Mouse (Mus musculus) forebrain, embryonic 14.5 days (tissue): ENCODE measurements around the gene Car15. TPM values are rescaled to one million over a fixed set of nuclear protein-coding genes. Genes with fewer than 3 reads are reported as not detected.
A peak's percentile ranks its signal among the peaks of the same experiment; 100 is the strongest.

Source experiments
- ATAC-seq: fragments of 200-750 bp; cut with Nextera tagmentation; 2 replicates; pipeline ENCODE4 v1.8.0; 2017; ENCODE audit warnings: mild to moderate bottlenecking, moderate library complexity
- DNase-seq: peaks from one replicate; pipeline ENCODE4 v3.0.0-alpha.2; 2015; ENCODE audit warnings: low spot score
- H3K27ac ChIP-seq: fragments of 300-500 bp; sonication (generic); 2 replicates; pipeline ENCODE4 v1.5.1; 2014; ENCODE audit warnings: low read depth, mild to moderate bottlenecking, control low read depth, low read length, moderate library complexity
- H3K27me3 ChIP-seq: fragments of 300-500 bp; sonication (generic); replicated peaks from 2 replicates; pipeline ENCODE4 v1.6.1; 2014; ENCODE audit warnings: low read length, control low read depth, mixed read lengths; ENCODE audit not compliant: control insufficient read depth, insufficient read depth
- H3K36me3 ChIP-seq: fragments of 300-500 bp; sonication (generic); 2 replicates; pipeline ENCODE4 v1.6.1; 2014; ENCODE audit warnings: low read length, control low read depth; ENCODE audit not compliant: control insufficient read depth, insufficient read depth
- H3K4me1 ChIP-seq: fragments of 300-500 bp; sonication (generic); 2 replicates; pipeline ENCODE4 v1.6.1; 2014; ENCODE audit warnings: antibody characterized with exemption, low read length, control low read depth; ENCODE audit not compliant: control insufficient read depth, insufficient read depth
- H3K4me2 ChIP-seq: fragments of 300-500 bp; sonication (generic); 2 replicates; pipeline ENCODE4 v1.6.1; 2014; ENCODE audit warnings: mild to moderate bottlenecking, control low read depth, low read length
- H3K4me3 ChIP-seq: fragments of 300-500 bp; sonication (generic); 2 replicates; pipeline ENCODE4 v1.5.1; 2014; ENCODE audit warnings: low read depth, low read length, control low read depth
- H3K9ac ChIP-seq: fragments of 300-500 bp; sonication (generic); 2 replicates; pipeline ENCODE4 v1.6.1; 2014; ENCODE audit warnings: mild to moderate bottlenecking, low read length, control low read depth, moderate library complexity
- H3K9me3 ChIP-seq: fragments of 300-500 bp; sonication (generic); replicated peaks from 2 replicates; pipeline ENCODE4 v1.6.1; 2016; ENCODE audit warnings: low read length, control low read depth, mixed read lengths; ENCODE audit not compliant: control insufficient read depth
- WGBS: fragments of 180-500 bp; shearing (Covaris S2); extraction: QIAGEN DNeasy Blood & Tissue Kit; methylation state at CpG from one replicate; pipeline ENCODE4 v1.1.7; 2014; 5-methylcytosine and 5-hydroxymethylcytosine counted together
- polyA plus RNA-seq: library from polyadenylated mRNA; unstranded; fragments of >200 nt; fragmentation: Nextera tagmentation; extraction: Ambion mirVana; gene quantifications from 2 replicates; pipeline ENCODE4 v1.2.1, GENCODE M21; 2014

Gene Car15
- polyA plus RNA-seq, 1 experiment from 2014 or later = 5.0 TPM

DNA sequence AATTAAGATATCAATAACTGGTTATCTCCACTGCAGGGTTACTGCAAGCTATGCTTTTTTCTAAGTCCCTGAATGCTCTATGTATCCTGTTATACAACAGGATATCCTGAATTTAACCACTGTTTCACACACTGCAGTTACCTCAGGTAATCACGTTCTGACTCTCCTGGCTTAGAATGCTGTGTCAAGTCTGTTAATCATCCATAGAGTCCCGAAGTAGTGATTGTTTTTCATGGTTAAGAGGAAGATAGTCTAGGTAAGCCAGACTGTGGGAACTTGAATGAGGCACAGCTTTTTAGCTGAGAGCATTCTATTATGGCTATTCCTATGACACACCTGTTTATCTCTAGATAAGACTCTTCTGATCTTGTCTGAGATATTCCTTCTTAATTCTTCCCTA lies 27.1 kb upstream of the Car15 start:
- Histone ChIP-seq H3K4me2 (no peak overlapping the region), H3K27ac (no peak overlapping the region), H3K9ac (no peak overlapping the region), H3K4me3 (no peak overlapping the region), H3K36me3 (peaks cover 29% of the 10 kb centered on the region), H3K4me1 (no peaks in the 10 kb centered on the region), H3K27me3 (no peaks in the 10 kb centered on the region), H3K9me3 (no peaks in the 10 kb centered on the region)
- ATAC-seq = no peak
- WGBS = 89% methylated on average over 2 of the region's 2 CpGs
- no peak for DNase-seq

DNA sequence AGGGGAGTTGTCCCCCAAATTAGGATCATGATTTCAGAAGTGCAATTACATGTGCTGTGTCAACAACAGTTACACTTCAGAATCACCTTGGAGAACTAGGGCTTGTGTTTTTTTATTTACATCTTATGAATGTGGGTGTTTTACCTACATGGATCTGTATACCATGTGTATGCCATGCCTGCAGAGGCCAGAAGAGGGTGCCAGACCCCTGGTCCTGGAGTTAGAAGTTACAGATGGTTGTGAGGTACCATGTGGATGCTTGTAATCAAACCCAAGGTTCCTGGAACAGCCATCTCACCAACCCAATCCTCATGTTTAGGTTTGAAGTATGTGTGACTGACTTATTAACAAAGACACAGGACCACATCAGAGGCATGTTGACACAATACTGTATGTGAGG lies 20.4 kb upstream of the Car15 start:
- Histone ChIP-seq H3K4me3 (no peak overlapping the region), H3K36me3 (peaks cover 65% of the 10 kb centered on the region), H3K27me3 (no peaks in the 10 kb centered on the region), H3K4me1 (no peaks in the 10 kb centered on the region), H3K9ac (no peak overlapping the region), H3K9me3 (no peaks in the 10 kb centered on the region), H3K4me2 (no peak overlapping the region), H3K27ac (no peak overlapping the region)
- DNase-seq (peak; percentile 20), ATAC-seq (no peak)

DNA sequence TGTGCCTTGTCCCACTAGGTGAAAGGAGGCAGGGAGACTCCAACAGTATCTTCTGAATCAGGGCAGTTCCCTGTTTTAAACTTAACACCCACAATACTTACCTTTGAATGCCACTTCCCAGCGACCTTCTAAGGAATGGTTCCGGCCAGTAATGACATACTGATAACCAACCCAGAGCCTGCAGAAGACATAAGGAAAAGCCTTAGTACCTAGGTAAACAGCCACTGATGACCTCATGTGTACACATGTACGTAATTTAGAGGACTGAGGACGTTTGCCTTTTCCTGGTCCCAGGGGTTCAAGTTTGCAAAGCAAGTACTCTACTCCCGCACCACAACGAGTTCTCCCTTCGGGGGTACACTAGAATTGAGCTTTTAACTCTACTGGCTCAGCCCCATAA lies 19.0 kb upstream of the Car15 start:
- DNase-seq (no peak), ATAC-seq (no peak)
- Histone ChIP-seq H3K9me3 (no peaks in the 10 kb centered on the region), H3K9ac (no peak overlapping the region), H3K27me3 (no peaks in the 10 kb centered on the region), H3K4me1 (no peaks in the 10 kb centered on the region), H3K36me3 (peaks cover 77% of the 10 kb centered on the region), H3K4me3 (no peak overlapping the region), H3K4me2 (no peak overlapping the region), H3K27ac (no peak overlapping the region)
- WGBS = 93% methylated on average over 7 of the region's 7 CpGs

DNA sequence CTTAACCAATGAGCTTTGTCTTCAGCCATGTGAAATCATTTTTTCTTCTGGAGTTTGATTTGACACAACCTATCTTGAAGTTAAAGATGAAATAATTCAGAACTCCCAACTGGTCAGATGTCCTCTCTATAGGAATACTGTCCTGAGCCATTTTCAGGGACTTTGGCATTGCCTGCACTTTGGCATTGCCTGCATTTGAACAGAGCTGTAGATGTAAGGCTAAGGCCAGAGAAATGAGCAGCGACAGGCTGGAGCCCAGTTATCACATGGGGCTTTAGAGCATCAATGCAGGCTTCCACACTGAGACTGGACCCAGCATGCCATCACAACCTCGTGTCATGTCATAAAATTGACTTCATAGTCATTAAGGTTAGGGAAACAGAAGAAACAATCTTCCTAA lies 15.1 kb upstream of the Car15 start:
- Histone ChIP-seq H3K4me3 (no peak overlapping the region), H3K9ac (no peak overlapping the region), H3K9me3 (no peaks in the 10 kb centered on the region), H3K36me3 (peaks cover 86% of the 10 kb centered on the region), H3K27ac (no peak overlapping the region), H3K4me1 (no peaks in the 10 kb centered on the region), H3K27me3 (no peaks in the 10 kb centered on the region), H3K4me2 (no peak overlapping the region)
- DNase-seq (no peak), ATAC-seq (no peak)
- WGBS = 88% methylated on average over 2 of the region's 2 CpGs

GRCm38 (mm10) chr16:17851860-17852259 lies 13.7 kb upstream of the Car15 start:
- ATAC-seq (no peak), DNase-seq (no peak)
- Histone ChIP-seq H3K4me2 (no peak overlapping the region), H3K4me1 (no peaks in the 10 kb centered on the region), H3K9me3 (no peaks in the 10 kb centered on the region), H3K27ac (no peak overlapping the region), H3K9ac (no peak overlapping the region), H3K4me3 (no peak overlapping the region), H3K36me3 (peaks cover 84% of the 10 kb centered on the region), H3K27me3 (no peaks in the 10 kb centered on the region)
- 90% methylated on average over 1 of the region's 1 CpGs for WGBS

DNA sequence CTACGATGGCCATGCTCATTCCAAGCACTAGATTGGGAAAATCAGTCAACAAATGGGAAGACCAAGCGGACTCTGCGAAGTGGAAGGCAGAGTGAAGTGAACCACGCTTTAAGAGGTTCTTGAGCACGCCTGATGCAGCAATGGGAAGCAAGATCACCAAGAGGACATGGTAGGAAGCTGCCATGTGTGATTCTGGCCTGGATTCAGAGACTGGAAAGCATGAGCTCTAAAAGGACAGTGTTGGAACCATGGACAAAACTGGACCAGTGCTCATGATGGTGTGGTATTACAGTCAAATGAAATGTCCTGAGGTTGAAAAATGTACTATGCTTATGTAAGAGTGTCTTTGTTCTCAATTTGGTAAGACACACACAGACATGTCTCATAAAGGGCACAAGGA lies 13.2 kb upstream of the Car15 start:
- H3K9ac ChIP-seq = no peak overlapping the region
- no peaks in the 10 kb centered on the region for H3K9me3 ChIP-seq
- no peaks in the 10 kb centered on the region for H3K27me3 ChIP-seq
- no peak for DNase-seq
- no peak for ATAC-seq
- H3K4me3 ChIP-seq = no peak overlapping the region
- H3K27ac ChIP-seq = no peak overlapping the region
- WGBS = 95% methylated on average over 5 of the region's 5 CpGs
- no peak overlapping the region for H3K4me2 ChIP-seq
- H3K4me1 ChIP-seq = no peaks in the 10 kb centered on the region
- peaks cover 84% of the 10 kb centered on the region for H3K36me3 ChIP-seq

- H3K27ac ChIP-seq = no peak overlapping the region
- ATAC-seq = no peak
- H3K9me3 ChIP-seq = no peaks in the 10 kb centered on the region
- no peaks in the 10 kb centered on the region for H3K27me3 ChIP-seq
- no peaks in the 10 kb centered on the region for H3K4me1 ChIP-seq
- H3K36me3 ChIP-seq = peaks cover 86% of the 10 kb centered on the region
- no peak overlapping the region for H3K9ac ChIP-seq
- 86% methylated on average over 6 of the region's 6 CpGs for WGBS
- no peak overlapping the region for H3K4me3 ChIP-seq
- H3K4me2 ChIP-seq = no peak overlapping the region
- DNase-seq = no peak
Measured at GRCm38 (mm10) chr16:17849486-17849885, 11.3 kb upstream of the Car15 start.

DNA sequence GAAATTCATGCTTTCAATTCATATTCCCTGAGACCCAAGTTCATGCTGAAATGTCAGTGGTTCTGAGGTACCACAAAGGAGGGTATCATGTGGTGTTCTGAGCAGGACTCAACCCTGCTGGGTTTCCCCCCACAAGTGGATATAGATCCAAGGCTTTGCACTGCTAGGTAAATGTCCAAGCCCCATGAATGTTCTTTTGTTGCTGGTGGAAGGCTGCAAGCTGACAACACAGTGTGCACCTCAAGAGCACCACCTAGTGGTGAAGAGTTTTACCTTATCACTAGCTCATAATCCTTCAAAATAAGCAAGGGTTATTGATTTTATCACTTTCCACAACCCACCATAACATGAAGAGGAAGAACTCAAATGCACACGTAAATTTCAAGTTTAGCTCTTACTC lies 10.8 kb upstream of the Car15 start:
- no peaks in the 10 kb centered on the region for H3K9me3 ChIP-seq
- no peak overlapping the region for H3K4me2 ChIP-seq
- peak overlapping the region; percentile 8; the same call in 1 of the 2 replicates for H3K9ac ChIP-seq
- no peak overlapping the region for H3K4me3 ChIP-seq
- 21% methylated on average over 1 of the region's 1 CpGs for WGBS
- no peaks in the 10 kb centered on the region for H3K27me3 ChIP-seq
- 0 out of 2 replicates have a peak overlapping the region, but pooled peaks have one; percentile 29 for H3K27ac ChIP-seq
- DNase-seq (peak; percentile 91), ATAC-seq (peak; percentile 72)
- H3K4me1 ChIP-seq = no peaks in the 10 kb centered on the region
- peaks cover 86% of the 10 kb centered on the region for H3K36me3 ChIP-seq

- peak overlapping the region; percentile 8; the same call in 1 of the 2 replicates for H3K9ac ChIP-seq
Measured at GRCm38 (mm10) chr16:17848431-17848830, 10.3 kb upstream of the Car15 start.

More at GRCm38 (mm10) chr16:17848431-17848830, 10.3 kb upstream of the Car15 start:
- DNase-seq (no peak), ATAC-seq (no peak)
- 96% methylated on average over 6 of the region's 6 CpGs for WGBS
- Histone ChIP-seq H3K4me3 (no peak overlapping the region), H3K9me3 (no peaks in the 10 kb centered on the region), H3K27me3 (no peaks in the 10 kb centered on the region), H3K27ac (0 out of 2 replicates have a peak overlapping the region, but pooled peaks have one; percentile 29), H3K4me1 (no peaks in the 10 kb centered on the region), H3K4me2 (no peak overlapping the region), H3K36me3 (peaks cover 88% of the 10 kb centered on the region)
